Mouse (Mus musculus) heart, embryonic 10.5 days (tissue): ENCODE measurements at regions not wholly inside any gene's neighbourhood (a gene's known extent, or its start where the extent isn't known, plus 50 kb on each side); places are given as distances from the start of the nearest gene placed in this dataset.
A peak's percentile ranks its signal among the peaks of the same experiment; 100 is the strongest.

Experiments used
- DNase-seq: peaks from one replicate; pipeline ENCODE4 v3.0.0-alpha.2; 2017; ENCODE audit warnings: low spot score
- H3K27ac ChIP-seq: fragments of 300-500 bp; sonication (generic); 2 replicates; pipeline ENCODE4 v1.5.1; 2016; ENCODE audit warnings: mild to moderate bottlenecking
- H3K27me3 ChIP-seq: fragments of 300-500 bp; sonication (generic); 2 replicates; pipeline ENCODE4 v1.6.1; 2016; ENCODE audit warnings: mild to moderate bottlenecking; ENCODE audit not compliant: poor library complexity, insufficient read depth, severe bottlenecking
- H3K36me3 ChIP-seq: fragments of 300-500 bp; sonication (generic); 2 replicates; pipeline ENCODE4 v1.6.1; 2016; ENCODE audit warnings: mild to moderate bottlenecking, moderate library complexity
- H3K4me1 ChIP-seq: fragments of 300-500 bp; sonication (generic); 2 replicates; pipeline ENCODE4 v1.6.1; 2016; ENCODE audit warnings: mild to moderate bottlenecking
- H3K4me3 ChIP-seq: fragments of 300-500 bp; sonication (generic); 2 replicates; pipeline ENCODE4 v1.5.1; 2016; ENCODE audit warnings: mild to moderate bottlenecking, moderate library complexity
- H3K9me3 ChIP-seq: fragments of 300-500 bp; sonication (generic); 2 replicates; pipeline ENCODE4 v1.6.1; 2016; ENCODE audit warnings: mild to moderate bottlenecking, moderate library complexity
- WGBS: fragments of 180-500 bp; shearing (Covaris S2); methylation state at CpG from one replicate; pipeline ENCODE4 v1.1.7; 2016; 5-methylcytosine and 5-hydroxymethylcytosine counted together

GRCm38 (mm10) chr1:121842381-121843075 is 274.7 kb upstream of the Ddx18 start:
- Histone ChIP-seq H3K9me3 (no peaks in the 10 kb centered on the region), H3K4me3 (no peak overlapping the region), H3K4me1 (no peaks in the 10 kb centered on the region), H3K27ac (no peak overlapping the region), H3K27me3 (no peaks in the 10 kb centered on the region), H3K36me3 (no peaks in the 10 kb centered on the region)
- WGBS: 64% methylated on average over 3 of the region's 3 CpGs
- DNase-seq: no peak

GRCm38 (mm10) chr1:121833559-121833958 is 265.8 kb upstream of the Ddx18 start:
- no peaks in the 10 kb centered on the region for H3K36me3 ChIP-seq
- no peaks in the 10 kb centered on the region for H3K27me3 ChIP-seq
- H3K27ac ChIP-seq: no peak overlapping the region
- no peak overlapping the region for H3K4me3 ChIP-seq
- 42% methylated on average over 2 of the region's 2 CpGs for WGBS
- no peak for DNase-seq
- H3K9me3 ChIP-seq: no peaks in the 10 kb centered on the region
- H3K4me1 ChIP-seq: no peaks in the 10 kb centered on the region

- no peaks in the 10 kb centered on the region for H3K4me1 ChIP-seq
- WGBS: 55% methylated on average over 2 of the region's 2 CpGs
- H3K9me3 ChIP-seq: no peaks in the 10 kb centered on the region
- no peak for DNase-seq
- no peaks in the 10 kb centered on the region for H3K36me3 ChIP-seq
- no peak overlapping the region for H3K4me3 ChIP-seq
- H3K27me3 ChIP-seq: no peaks in the 10 kb centered on the region
- H3K27ac ChIP-seq: no peak overlapping the region
These were observed 262.5 kb upstream of the Ddx18 start for GRCm38 (mm10) chr1:121830242-121830641.

- Histone ChIP-seq H3K4me3 (no peak overlapping the region), H3K9me3 (no peaks in the 10 kb centered on the region), H3K36me3 (no peaks in the 10 kb centered on the region), H3K4me1 (no peaks in the 10 kb centered on the region), H3K27ac (no peak overlapping the region), H3K27me3 (no peaks in the 10 kb centered on the region)
- no peak for DNase-seq
- 80% methylated on average over 4 of the region's 4 CpGs for WGBS
These were observed 255.2 kb upstream of the Ddx18 start for GRCm38 (mm10) chr1:121822950-121823349.

- Histone ChIP-seq H3K27me3 (no peaks in the 10 kb centered on the region), H3K9me3 (no peaks in the 10 kb centered on the region), H3K4me3 (no peak overlapping the region), H3K4me1 (no peaks in the 10 kb centered on the region), H3K36me3 (no peaks in the 10 kb centered on the region), H3K27ac (no peak overlapping the region)
- WGBS: 67% methylated on average over 2 of the region's 2 CpGs
- no peak for DNase-seq
These were observed 235.5 kb upstream of the Ddx18 start for GRCm38 (mm10) chr1:121803338-121803737.

GRCm38 (mm10) chr1:121802476-121802875 is 234.7 kb upstream of the Ddx18 start:
- no peaks in the 10 kb centered on the region for H3K9me3 ChIP-seq
- no peak for DNase-seq
- H3K27me3 ChIP-seq: no peaks in the 10 kb centered on the region
- H3K4me3 ChIP-seq: no peak overlapping the region
- WGBS: 94% methylated on average over 4 of the region's 4 CpGs
- H3K27ac ChIP-seq: no peak overlapping the region
- H3K4me1 ChIP-seq: no peaks in the 10 kb centered on the region
- no peaks in the 10 kb centered on the region for H3K36me3 ChIP-seq

- Histone ChIP-seq H3K9me3 (no peaks in the 10 kb centered on the region), H3K27me3 (no peaks in the 10 kb centered on the region), H3K36me3 (no peaks in the 10 kb centered on the region), H3K27ac (no peak overlapping the region), H3K4me3 (no peak overlapping the region), H3K4me1 (no peaks in the 10 kb centered on the region)
- 83% methylated on average over 12 of the region's 12 CpGs for WGBS
- DNase-seq: no peak
These were observed 230.7 kb upstream of the Ddx18 start for GRCm38 (mm10) chr1:121798502-121798901.

GRCm38 (mm10) chr1:121795024-121795786 is 227.4 kb upstream of the Ddx18 start:
- Histone ChIP-seq H3K36me3 (no peaks in the 10 kb centered on the region), H3K4me1 (no peaks in the 10 kb centered on the region), H3K27me3 (no peaks in the 10 kb centered on the region), H3K27ac (no peak overlapping the region), H3K9me3 (peaks cover 2% of the 10 kb centered on the region; the same call in 1 of the 2 replicates), H3K4me3 (no peak overlapping the region)
- DNase-seq: no peak
- whole genome bisulfite sequencing: 80% methylated on average over 11 of the region's 11 CpGs

- WGBS: 72% methylated on average over 3 of the region's 3 CpGs
- Histone ChIP-seq H3K27ac (no peak overlapping the region), H3K36me3 (no peaks in the 10 kb centered on the region), H3K4me1 (no peaks in the 10 kb centered on the region), H3K9me3 (peaks cover 2% of the 10 kb centered on the region; the same call in 1 of the 2 replicates), H3K27me3 (no peaks in the 10 kb centered on the region), H3K4me3 (no peak overlapping the region)
- DNase-seq: no peak
These were observed 217.8 kb upstream of the Ddx18 start for GRCm38 (mm10) chr1:121785631-121786030.

GRCm38 (mm10) chr1:121773988-121774387 is 206.2 kb upstream of the Ddx18 start:
- peak; percentile 47 for DNase-seq
- no peak overlapping the region for H3K27ac ChIP-seq
- H3K27me3 ChIP-seq: no peaks in the 10 kb centered on the region
- WGBS: 100% methylated on average over 2 of the region's 2 CpGs
- peaks cover 5% of the 10 kb centered on the region; the same call in 1 of the 2 replicates for H3K4me1 ChIP-seq
- H3K9me3 ChIP-seq: no peaks in the 10 kb centered on the region
- no peaks in the 10 kb centered on the region for H3K36me3 ChIP-seq
- no peak overlapping the region for H3K4me3 ChIP-seq

GRCm38 (mm10) chr1:121771444-121771843 is 203.7 kb upstream of the Ddx18 start:
- no peak overlapping the region for H3K27ac ChIP-seq
- peaks cover 5% of the 10 kb centered on the region; the same call in 1 of the 2 replicates for H3K4me1 ChIP-seq
- H3K27me3 ChIP-seq: no peaks in the 10 kb centered on the region
- H3K36me3 ChIP-seq: no peaks in the 10 kb centered on the region
- no peaks in the 10 kb centered on the region for H3K9me3 ChIP-seq
- WGBS: 74% methylated on average over 1 of the region's 1 CpGs
- DNase-seq: no peak
- H3K4me3 ChIP-seq: no peak overlapping the region

- Histone ChIP-seq H3K27ac (no peak overlapping the region), H3K4me1 (peaks cover 5% of the 10 kb centered on the region; the same call in 1 of the 2 replicates), H3K4me3 (no peak overlapping the region), H3K36me3 (no peaks in the 10 kb centered on the region), H3K9me3 (no peaks in the 10 kb centered on the region), H3K27me3 (no peaks in the 10 kb centered on the region)
- DNase-seq: peak; percentile 35
- WGBS: 63% methylated on average over 12 of the region's 12 CpGs
These were observed 203.1 kb upstream of the Ddx18 start for GRCm38 (mm10) chr1:121770936-121771335.

GRCm38 (mm10) chr1:121760086-121760485 is 192.3 kb upstream of the Ddx18 start:
- no peaks in the 10 kb centered on the region for H3K4me1 ChIP-seq
- no peak overlapping the region for H3K4me3 ChIP-seq
- no peaks in the 10 kb centered on the region for H3K27me3 ChIP-seq
- 79% methylated on average over 3 of the region's 3 CpGs for WGBS
- no peak overlapping the region for H3K27ac ChIP-seq
- H3K9me3 ChIP-seq: no peaks in the 10 kb centered on the region
- H3K36me3 ChIP-seq: no peaks in the 10 kb centered on the region
- no peak for DNase-seq
